Mouse (Mus musculus) cerebellum, postnatal 4 days (tissue): Measurements from ENCODE around the gene Hist1h2bh.

Experiments used
- DNase-seq, 2 experiments: peaks; one replicate each; pipeline ENCODE4 v3.0.0; 2022; ENCODE audit warnings: low spot score in 2 of 2, mixed read lengths in 1 of 2

Hist1h2bh gene

DNA sequence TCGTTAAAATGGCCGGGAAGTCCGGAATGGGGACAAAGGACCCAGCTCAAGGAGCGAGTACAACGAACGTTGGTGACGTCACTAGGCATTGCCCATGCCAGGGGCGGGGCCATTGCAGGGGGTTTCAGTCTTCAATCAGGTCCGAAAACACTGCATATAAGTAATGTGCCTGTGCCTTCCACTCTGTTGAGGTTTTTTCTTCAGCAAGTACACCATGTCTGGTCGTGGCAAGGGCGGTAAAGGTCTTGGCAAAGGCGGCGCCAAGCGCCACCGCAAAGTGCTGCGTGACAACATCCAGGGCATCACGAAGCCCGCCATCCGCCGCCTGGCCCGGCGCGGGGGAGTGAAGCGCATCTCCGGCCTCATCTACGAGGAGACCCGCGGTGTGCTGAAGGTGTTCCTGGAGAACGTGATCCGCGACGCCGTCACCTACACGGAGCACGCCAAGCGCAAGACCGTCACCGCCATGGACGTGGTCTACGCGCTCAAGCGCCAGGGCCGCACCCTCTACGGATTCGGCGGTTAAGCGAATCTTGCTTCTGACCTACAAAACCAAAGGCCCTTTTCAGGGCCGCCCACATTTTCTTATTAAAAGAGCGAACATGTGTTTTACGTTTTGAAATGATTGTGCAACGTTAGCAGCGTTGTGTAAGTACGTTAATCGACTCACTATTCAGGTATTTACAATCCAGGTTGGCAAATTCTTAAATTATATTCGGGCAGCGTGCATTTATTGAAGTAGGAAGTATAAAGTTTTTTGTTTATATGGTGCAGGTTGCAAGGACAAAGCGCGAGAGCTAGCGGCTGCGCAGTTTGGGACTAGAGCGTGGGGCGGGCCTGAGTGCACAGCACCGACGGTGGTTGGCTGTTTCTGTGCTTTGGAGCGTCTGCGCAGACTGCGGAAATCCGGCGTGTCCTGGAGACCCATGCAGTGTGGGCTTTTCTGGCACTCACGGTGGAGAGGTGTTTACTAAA lies 12.0 kb downstream of the Hist1h2bh start, which contains the start of gene Hist1h4h:
Gene Hist1h4h (plus strand): TSS at position 150 of the 975 bp plus-strand sequence.
- peak; percentile 87 to 96 for DNase-seq

DNA sequence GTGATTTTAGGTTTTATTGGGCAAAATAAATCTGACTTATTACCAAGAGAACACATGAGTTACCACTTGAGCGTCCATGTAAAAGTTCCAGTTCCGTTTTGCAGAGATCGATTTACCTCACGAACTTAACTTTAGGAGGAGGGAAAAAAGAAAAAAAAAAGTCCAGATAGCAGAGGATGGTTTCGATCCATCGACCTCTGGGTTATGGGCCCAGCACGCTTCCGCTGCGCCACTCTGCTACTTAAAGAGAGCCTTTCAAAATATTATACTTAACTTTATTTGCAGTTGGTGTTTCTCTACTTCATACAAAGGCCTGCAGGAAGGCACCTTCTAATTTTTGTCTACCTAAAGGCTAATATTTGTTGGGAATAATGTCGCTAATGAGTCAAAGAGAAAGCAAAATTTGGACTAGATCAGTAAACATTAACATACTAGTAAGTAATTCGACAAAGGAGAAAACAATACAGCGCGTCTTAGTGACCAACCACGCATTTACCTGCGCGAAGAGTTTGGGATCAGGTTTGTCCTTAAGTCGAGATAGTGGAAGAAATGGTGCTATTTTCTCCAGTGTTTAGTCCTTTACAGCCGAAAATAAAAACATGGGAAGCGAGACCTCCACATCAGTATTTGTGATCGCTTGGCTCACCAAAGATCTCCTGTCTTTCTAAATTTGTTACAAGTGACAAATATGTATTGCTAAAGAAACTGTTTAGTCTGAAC lies 12.9 kb downstream of the Hist1h2bh start:
- DNase-seq: peak in 1 of 2 experiments; percentile 60

DNA sequence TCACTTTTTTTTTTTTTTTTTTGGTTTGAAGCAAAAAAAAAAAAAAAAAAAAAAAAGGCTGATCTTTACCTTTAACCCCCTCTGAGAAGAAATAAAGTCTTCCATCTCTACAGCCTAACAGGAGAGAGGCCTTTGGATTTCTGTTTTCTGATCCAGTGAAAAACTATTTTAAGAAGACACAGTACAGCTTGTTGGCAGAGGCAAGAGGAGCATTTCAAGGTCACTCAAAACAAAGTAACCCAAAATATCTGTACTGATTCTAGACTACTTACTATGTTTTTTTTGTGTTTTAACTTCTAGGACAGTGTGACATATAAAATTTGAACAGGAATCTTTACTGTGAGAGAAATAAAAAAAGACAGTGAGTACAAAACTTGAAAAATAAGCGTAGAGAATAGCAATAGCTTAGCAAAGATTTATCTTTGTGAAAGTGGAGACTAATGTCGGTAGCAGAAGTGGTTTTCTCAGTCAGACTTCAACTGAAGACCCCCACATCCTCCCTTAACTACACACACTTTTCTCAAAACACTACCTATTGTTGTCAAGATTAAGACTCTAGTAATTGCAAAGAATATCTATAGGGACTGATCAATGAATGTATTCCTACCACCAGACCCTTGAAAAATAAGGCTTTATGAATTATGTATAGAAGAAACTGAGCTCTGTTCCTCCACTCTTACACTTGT lies 13.6 kb downstream of the Hist1h2bh start:
- DNase-seq: no peak

DNA sequence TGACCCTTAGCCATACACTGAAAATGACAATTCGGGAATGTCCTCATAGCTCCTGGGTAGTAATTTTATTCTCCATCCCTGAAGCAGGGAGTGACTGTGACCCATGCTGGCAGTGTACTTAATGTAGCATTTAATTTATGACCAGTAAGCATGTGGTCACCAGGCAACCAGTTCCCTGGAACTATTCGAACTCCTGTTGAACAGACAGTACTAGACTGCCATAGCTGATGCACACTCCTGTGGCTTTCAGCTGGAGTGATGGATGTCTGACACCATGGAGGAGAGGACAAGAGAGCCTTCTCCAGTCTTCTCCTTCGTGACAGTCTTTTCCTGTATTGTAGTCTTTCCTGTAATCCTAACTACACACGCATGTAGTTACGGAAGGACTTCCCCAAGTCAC lies 14.2 kb downstream of the Hist1h2bh start:
- DNase-seq: no peak

GRCm38 (mm10) chr13:23526312-23526711 lies 16.9 kb downstream of the Hist1h2bh start:
- DNase-seq: peak; percentile 89 to 96

DNA sequence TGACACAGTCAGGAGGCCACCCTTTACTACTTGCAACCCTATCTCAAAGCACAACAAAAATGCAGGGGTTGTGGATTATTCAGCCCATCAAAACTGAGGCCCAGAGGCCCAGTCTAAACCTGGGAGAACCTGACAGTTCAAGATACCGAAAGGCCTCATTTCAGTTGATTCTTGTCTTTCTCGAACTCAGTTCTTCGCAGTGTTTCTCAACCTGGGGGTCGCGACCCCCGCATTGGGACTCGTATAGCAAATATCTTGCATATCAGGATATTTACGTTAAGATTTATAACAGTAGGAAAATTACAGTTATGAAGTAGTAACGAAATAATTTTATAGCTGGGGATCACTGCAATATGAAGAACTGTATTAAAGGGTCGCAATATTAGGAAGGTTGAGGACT lies 17.3 kb downstream of the Hist1h2bh start:
- no peak for DNase-seq

DNA sequence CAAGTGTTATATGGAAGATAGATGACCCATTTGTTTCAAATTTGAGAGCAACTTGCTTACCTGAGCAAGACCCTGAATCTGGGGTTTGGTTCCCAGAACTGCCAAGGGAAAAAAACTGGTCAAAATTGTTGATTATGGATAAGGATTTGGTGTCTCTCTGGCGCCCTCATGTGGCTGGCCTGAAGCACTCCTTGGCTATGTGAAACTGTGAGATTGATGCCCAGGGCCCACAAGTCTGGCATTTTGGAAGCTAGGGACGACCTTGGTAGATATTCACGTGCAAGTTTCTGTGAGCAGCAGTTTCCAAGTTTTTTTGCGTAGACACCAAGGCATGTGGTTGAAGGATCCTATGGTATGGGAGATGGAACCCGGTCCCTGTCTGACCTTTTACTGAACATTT lies 18.5 kb downstream of the Hist1h2bh start:
- peak; percentile 72 to 75 for DNase-seq

DNA sequence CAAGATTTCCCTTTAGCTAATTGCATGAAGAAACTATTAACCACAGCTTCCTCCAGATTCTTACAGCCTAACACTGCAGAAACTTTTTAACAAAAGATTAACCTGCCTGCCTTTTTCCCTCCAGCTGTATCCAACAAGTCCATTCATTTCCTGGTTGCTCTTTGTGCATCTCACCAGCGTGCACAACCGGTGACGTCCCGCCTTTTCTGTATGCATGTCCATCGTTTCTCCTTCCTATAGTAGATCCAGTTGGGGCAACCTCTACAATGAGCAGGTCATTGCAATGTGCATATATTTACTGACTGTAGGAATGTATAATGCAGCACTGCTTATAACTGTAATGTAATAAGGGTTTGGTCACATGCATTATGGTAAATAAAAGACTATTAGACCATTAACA lies 19.2 kb downstream of the Hist1h2bh start:
- DNase-seq: no peak

DNA sequence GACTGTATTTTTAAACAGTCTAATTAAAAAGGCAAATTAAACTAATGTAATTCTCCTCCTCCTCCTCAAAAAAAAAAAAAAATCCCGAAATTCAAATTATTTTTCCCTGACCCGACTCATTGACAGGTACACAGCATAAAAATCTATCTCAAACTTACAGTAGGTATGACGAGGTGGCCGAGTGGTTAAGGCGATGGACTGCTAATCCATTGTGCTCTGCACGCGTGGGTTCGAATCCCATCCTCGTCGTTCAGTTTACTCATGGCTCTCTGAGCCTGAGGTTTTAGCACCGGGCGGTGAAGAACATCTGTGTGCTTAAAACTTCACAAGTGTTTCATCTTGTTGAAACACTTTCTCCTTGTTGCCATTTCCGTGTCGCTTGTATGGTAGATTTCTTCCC lies 21.5 kb downstream of the Hist1h2bh start:
- DNase-seq: peak in 1 of 2 experiments; percentile 64

- peak in 1 of 2 experiments; percentile 64 for DNase-seq
Measured at GRCm38 (mm10) chr13:23519416-23519815, 23.8 kb downstream of the Hist1h2bh start.

DNA sequence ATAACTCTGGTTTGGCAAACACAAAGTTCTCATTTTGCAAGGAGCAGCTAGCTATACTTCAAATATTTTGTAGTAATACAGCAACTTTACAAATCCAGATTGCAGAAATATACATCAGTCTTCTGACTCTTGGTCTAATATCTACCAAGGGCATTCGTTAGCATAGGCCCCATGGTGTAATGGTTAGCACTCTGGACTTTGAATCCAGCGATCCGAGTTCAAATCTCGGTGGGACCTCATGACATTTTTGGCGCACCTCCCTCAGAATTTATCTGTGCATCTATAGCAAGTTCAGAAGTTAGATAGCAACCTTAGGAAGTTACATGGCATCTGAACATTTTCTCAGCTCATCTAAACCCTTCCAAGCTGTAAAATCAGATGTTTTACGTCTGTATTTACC lies 24.3 kb downstream of the Hist1h2bh start:
- DNase-seq: peak in 1 of 2 experiments; percentile 73

- DNase-seq: no peak
Measured at GRCm38 (mm10) chr13:23518295-23518603, 24.9 kb downstream of the Hist1h2bh start.

DNA sequence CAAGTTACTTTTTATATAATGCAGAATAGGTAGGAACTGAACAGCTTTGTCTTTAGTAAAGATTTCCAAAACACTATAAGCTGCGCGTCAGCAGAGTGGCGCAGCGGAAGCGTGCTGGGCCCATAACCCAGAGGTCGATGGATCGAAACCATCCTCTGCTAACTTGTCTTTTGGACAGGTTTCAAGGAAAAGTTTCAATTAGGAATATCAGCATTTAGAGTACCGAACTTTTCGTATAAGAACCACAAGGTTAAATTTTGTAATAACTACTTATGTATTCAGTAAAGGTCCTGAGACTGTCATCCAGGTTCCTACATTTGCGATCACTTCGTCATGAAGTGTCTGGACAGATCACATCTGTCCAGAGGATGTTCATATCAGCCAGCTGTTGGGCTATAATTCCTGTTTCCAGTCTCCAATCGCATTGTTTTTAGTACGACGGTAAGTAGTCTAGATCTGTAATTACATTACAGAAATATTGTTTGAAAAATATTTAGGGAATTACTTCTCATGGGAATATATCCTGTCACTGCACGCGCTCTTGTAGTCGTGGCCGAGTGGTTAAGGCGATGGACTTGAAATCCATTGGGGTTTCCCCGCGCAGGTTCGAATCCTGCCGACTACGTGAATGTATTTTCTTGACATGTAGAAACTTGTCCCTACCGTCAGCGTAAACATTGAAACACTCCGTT lies 25.4 kb downstream of the Hist1h2bh start:
- peak; percentile 61 to 84 for DNase-seq

DNA sequence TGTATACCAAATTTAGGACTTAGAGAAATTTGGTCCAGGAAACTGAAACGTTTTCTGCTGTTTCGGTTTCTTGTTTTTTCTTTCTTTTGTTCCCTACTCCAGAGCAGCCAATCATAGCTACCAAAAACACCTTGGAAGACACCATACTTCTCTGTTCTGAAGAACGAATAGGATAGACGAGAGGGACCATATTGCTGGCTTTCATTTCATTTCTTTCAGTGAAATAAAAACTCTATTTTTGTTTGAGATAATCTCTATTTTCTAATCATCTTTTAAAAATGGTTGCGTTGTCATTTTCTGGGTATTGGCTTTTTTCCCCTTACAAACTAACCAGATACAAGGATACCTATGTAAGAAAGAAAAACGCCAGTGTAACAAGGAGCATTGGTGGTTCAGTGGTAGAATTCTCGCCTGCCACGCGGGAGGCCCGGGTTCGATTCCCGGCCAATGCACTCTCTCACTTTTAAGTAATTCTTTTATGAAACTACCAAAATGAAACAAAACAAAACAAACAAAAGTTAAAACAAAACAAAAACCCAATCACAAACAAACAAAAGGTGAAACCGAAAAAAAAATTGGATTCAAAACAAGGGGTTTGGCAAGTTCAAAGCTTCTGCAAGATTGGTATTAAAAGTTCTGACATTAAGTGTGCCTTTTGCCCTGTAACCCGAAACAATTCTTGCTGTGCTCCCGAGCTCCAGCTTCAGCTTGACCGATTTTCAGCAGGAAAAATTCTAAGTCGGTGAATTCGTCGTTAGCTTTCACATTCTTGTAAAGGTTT lies 26.2 kb downstream of the Hist1h2bh start:
- peak in 1 of 2 experiments; percentile 81 for DNase-seq

- DNase-seq: no peak
Measured at GRCm38 (mm10) chr13:23515826-23516620, 27.2 kb downstream of the Hist1h2bh start.

DNA sequence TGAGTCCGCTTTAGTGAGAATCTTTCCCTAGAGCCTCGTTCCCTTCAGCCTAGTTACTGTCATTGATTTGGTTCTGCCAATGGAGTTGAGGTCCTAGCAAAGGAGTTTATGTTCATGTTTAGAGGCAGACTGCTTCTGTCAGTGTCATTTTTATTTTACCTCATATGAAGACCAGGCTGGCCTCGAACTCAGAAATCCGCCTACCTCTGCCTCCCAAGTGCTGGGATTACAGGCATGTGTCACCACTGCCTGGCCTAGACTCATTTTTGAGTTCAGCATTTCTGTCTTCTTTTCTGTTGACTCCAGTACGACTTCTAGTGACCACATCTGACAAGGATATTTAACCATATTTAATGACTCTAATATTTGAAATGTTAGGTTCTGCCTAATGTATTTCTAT lies 27.9 kb downstream of the Hist1h2bh start:
- DNase-seq: no peak

DNA sequence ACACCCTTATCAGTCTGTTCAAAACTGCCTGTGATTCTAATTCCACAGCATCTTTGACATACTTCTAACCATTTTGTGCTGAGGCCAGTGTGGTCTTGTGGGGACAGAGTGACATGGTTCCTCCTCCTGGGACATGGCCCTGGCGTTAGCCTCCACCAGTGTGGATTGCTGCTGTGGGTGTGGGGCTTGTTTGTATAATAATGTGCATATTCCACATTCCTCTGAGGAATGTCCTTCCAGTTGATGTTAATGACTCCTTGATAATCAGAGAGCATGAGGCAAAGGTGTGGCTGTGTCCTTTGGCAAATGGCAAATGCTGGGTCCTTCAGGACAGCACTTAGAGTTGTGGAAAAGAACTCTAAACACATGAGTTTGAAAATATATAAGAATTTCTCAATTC lies 29.7 kb downstream of the Hist1h2bh start:
- no peak for DNase-seq

DNA sequence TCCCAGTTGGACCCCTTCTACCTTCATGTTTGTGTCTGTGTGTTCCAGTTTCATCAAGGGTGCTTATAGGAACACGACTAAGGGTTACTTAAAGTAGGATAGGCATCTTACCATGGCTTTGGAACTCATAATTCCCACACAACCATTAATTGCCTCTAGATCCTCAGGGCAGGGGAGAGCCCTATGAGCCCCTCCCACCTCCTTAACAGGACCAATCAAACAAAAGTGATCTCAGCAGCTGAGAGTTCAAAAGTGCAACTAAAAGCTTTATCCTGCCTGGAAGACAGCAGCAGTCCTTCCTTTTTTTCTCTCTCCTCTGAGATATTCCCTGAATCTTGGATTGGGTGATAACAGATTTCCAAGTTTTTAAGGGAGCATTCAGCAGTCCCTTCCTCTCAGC lies 33.1 kb downstream of the Hist1h2bh start:
- DNase-seq: no peak

DNA sequence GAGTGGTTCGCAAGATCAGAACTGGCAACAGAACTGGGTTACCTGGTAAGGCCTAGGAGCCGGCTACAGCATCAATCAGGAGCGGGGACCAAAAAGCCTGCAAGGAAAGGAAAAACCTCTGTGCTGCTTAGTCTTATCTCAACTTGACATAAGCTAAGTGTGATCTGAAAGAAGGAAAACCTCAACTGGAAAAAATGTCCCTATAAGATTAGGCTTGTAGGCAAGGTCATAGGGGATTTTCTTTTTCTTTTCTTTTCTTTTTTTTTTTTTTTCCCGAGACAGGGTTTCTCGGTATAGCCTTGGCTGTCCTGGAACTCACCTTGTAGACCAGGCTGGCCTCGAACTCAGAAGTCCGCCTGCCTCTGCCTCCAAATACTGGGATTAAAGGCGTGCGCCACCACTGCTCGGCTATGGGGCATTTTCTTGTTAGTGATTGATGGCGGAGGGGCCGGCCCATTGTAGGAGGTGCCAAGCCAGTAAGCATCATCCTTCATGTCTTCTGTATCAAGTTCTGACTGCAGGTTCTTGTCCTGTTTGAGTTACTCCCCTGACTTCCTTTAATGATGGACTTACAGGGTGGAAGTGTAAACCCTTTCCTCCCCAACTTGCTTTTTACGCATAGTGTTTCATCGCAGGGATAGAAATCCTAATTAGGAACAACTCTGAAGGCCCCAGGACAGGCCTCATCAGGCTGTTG lies 36.2 kb downstream of the Hist1h2bh start:
- no peak for DNase-seq
